Mouse (Mus musculus) large intestine, adult 2 months (tissue): ENCODE results near the gene Nckap1l. TPM values are rescaled to one million over a fixed set of nuclear protein-coding genes. Genes with fewer than 3 reads are reported as not detected.

Experiments
- DNase-seq: peaks from one replicate; pipeline ENCODE4 v3.0.0-alpha.2; 2012; ENCODE audit warnings: low read depth, low spot score
- whole genome bisulfite sequencing: fragments of 180-500 bp; shearing (Covaris S2); methylation state at CpG from one replicate; pipeline ENCODE4 v1.1.7; 2018; 5-methylcytosine and 5-hydroxymethylcytosine counted together
- polyA plus RNA-seq: library from polyadenylated mRNA; depleted of rRNA; stranded (reverse); fragments of >200 nt; gene quantifications from 2 replicates; pipeline ENCODE4 v1.2.3, GENCODE M21; 2012

The Nckap1l gene
- polyA plus RNA-seq, 1 experiment: 10.1 TPM

DNA sequence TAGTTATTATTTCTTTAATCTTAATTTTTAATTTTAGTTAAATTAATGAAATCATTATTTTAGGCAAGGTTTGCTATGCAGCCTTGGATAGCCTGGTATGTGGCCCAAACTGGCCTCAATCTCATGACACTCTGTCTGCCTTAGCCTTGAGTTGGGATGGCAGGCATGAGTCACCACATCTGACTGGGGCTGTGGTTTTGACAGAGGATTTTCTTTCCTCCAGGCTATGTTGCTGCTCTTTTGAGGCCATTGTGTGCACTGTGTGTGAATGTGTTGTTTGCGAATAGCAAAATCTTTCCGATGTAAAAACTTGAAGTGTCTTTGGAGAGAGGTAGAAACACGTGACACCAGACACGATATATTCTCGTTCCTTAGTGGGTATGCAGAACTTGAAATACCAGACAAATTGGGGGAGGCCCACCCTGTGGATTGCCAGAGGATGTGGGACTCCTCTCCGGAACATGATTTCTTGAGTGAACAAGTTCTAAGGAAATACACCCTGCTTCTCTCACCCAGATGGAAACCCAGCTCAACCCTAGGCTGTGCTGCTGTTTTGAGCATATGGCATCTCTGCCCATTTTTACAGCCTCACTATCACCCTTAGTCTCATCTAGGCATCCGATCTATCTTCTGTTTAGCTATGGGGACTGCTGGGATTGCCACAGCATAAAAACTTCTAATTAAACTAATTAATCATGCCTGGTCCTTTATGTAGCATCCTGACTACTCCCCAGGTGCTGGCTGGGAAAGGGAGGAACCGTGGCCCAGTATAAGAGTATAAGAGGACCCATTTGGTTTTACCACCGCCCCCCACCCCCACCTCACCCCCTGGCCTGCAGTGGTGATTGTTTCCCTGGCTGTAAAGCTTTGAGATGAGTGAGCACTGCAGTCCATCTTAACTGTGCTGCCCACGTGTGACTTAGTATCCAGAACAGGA lies 42.9 kb downstream of the Nckap1l start:
- DNase-seq: no peak
- WGBS: 85% methylated on average over 10 of the region's 10 CpGs

DNA sequence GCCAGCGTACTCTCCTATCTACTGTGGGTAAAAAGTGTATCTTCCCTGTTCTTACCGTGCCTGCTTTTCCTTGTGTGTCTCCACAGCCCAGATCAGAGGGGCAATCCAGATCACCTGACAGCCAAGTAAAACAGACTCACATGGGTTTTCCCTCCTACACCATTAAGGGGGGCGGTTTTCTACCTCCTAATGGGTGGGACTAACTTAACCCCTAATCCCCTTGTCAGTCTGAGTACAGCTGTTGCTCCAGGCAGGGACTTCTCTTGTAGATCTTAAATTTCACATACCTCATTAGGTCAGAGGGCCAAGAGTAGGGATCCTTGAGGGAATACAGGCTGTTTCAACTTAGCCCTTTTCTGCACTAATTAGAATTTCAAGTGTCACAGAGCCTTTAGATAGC lies 44.6 kb downstream of the Nckap1l start:
- DNase-seq: no peak

DNA sequence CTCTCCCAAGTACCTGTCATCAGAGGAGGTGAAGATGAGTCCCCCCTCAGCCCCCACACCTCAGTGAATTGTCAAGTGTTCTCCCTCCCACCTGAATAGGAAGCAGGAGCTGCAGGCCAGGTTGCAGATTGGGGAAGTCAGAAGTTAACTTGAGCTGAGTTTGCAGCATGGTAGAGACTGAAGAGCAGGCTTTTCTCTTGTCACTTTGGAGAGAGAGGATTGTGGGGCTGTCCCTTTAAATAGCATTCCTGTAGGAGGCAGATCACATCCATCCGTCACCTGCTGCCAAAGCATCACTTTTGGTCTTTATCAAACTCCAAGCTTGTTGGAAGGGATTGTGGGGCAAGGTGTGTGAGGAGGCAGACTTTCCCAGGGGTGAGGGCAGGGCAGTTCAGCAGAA lies 47.1 kb downstream of the Nckap1l start:
- no peak for DNase-seq
- WGBS: 79% methylated on average over 1 of the region's 1 CpGs

More for the DNA sequence above, 44.6 kb downstream of the Nckap1l start:
- 62% methylated on average over 3 of the region's 3 CpGs for WGBS

DNA sequence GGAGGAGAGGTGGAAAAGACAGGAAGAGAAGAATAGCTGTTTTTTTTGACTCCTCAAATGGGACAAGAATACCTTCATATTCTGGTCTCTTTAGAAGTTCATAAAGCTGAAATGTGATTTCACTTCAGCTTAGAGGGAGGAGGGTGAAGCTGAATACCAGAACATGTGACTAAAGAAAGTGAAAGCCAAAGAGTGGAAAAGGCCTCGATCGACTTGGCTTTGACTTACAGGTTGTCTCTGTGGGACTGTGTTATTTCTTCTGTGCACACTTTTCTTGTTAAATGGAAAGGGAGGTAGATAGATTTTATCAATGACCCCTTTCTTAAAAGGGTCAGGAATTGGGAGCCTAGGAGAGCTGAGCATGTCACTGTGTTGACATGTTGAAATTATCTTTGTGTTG lies 47.6 kb downstream of the Nckap1l start:
- WGBS: 23% methylated on average over 2 of the region's 2 CpGs
- DNase-seq: no peak

DNA sequence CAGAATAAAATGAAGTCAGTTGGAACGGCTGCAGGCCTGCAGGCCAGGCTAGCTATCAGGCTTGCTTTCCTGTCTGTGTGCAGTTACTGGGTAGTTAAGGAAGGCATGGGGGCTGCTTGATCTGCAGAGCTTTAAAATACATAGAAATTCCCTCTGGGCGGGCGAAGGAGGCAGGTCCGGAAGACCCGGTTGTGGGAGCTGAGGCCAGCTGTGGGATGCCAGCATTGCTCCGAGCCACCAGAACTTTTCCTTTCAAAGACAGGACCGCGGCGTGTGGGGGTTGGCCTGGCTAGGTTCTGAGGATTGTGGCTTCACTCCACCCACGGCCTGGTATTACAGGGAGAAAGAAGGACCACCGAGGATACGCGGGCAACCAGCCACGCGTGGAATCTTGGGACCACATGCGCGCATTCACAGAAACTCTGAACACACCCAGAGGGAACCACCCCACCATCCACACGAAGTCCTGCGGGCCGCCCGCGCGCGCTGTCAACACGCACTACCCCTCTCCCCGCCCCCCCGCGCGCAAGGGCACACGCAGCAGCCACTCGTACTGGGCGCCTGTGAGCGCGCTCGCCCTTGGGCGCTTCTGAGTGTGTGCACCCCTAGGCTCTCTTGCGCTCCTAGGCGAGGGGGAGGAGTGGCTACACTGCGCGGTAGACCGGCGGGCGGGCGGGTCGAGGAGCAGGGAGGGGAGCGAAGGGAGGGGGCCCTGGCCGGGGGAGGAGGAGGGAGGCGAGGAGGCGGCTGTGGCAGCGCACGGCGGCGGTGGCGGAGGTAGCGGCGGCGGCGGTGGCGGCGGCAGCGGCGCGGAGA lies 49.0 kb downstream of the Nckap1l start, which contains the start of gene Pde1b:
Pde1b (plus strand) TSS at position 600 of the 816 bp plus-strand sequence.
- no peak for DNase-seq
- 6% methylated on average over 60 of the region's 63 CpGs for WGBS

DNA sequence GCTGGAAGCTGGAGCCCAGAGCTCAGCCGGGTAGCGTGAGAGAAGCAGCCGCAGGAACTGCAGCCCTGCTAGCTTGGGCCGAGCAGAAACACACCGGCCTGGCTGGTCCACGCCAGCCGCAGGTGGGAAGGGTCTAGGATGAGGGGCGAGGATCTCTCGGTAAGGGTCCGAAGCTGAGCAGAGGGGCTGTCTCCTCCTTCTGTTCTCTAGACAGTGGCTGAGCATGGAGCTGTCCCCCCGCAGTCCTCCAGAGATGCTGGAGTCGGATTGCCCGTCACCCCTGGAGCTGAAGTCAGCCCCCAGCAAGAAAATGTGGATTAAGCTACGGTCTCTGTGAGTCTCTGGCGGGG lies 49.6 kb downstream of the Nckap1l start:
- DNase-seq: no peak
- WGBS: 3% methylated on average over 15 of the region's 15 CpGs

DNA sequence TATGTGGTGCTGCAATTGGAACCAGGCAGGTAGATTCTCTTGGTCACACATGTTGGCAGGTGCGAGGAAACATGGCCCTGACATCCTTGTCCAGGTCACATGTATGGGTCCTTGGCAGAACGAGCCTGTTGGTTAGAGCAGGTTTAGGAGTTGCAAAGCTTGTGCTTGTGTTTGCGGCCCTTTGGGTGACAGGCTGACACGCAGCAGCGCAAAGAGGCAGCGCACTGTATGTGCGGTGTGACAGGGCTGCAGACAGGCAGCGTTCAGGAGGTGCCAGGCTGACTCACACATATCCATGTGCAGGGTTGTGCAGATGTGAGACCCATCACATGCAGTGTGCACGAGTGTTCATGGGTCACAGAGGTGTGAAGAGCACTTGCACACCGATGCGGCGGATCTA lies 50.1 kb downstream of the Nckap1l start:
- no peak for DNase-seq
- WGBS: 64% methylated on average over 12 of the region's 12 CpGs

DNA sequence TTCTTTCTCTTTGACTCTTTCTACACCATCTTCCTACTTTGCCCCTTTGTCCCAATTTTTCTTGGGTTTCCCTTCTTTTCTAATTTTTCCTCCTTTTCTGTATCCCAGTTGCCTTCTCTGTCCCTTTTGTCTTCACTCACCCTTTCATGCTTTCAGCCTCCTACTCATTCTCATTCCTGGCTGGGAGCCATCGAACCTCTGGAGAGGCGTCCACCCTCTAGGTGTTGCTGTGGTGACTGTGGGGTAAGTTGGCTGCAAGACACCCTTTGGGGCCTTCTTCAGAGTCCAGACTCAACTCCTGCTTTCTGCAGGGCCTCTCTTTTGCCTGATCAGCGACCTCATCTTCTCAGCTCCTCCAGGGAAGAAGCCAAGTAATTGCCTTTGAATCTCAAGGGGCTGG lies 55.7 kb downstream of the Nckap1l start:
- no peak for DNase-seq
- WGBS: 69% methylated on average over 3 of the region's 3 CpGs

DNA sequence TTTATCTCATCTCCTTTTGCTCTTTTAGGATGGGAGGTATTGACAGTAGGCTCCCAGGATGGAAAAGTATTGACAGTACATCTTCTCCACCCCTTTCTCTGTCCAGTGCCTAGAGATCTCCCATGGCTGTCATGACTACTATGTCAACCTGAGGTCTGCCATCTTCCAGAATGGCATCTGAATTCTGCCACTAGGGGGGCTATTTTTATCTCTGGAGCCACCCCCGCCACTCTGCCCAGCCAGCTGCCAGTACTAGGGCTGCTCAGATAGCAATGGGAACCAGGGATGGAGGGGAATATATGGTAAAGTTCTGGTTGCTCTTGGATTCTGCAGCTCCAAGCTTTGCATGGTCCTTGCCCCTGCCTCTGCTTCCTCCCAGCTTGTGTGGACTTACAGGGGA lies 58.1 kb downstream of the Nckap1l start:
- no peak for DNase-seq
- WGBS: 94% methylated on average over 1 of the region's 1 CpGs

DNA sequence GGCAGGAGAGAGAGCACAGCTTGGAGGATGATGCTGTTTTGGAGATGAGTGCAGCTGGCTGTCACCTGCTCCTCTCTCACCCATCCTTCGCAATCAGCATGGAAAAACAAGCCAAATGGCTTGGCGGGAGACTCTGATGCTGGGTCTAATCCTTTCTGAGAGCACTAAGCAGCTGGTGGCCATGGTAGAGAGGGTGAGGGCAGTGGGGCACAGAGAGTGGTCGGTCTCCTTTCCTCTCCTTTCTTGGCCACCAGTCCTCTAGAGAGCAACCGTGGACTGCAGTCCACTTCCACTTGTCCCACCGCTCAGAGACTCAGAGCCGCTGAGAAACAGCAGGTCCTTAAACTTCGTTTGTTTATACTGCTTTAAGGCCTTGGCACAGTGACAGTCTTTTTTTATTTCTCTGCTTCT lies 60.0 kb downstream of the Nckap1l start:
- DNase-seq: no peak
- 10% methylated on average over 7 of the region's 7 CpGs for WGBS

DNA sequence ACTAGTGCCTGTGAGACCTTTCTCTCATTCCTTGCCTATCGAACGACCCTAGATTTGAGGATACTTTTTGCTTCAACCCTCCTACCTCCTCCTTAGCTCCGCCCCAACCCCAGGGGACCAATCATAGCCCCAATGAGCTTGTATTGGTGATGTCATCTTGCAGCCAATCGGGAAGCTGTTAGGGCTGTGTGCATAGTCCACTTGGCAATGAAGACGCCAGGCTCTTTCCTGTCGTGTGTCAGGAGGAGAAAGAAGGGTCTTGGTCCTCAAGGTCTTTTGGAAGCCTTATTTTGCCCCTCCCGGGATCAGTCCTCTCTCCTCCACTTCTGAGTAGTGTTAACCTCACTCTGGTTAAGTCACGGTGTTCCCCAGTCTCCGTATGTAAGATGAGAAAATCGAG lies 60.5 kb downstream of the Nckap1l start:
- 2% methylated on average over 10 of the region's 10 CpGs for WGBS
- DNase-seq: peak; percentile 85

DNA sequence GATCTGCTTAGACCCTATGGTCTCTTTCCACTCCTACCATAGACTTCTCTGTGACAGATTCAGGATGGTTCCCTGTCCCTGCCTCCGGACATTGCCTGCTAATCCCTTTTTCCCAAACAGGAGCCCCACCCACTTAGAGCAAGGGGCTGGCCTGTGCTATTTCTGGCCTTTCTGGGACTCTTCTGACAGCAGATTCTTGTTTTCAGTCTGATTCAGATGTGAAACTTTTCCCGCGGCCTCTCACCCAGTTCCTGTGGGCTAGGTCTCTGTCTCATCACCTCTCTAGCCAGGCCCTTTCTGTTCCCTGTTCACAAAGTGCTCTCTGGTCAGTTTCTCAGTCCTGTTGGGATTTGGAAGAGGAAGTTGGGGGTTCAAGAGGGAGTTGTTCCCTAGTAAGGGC lies 61.3 kb downstream of the Nckap1l start:
- DNase-seq: no peak
- 31% methylated on average over 3 of the region's 3 CpGs for WGBS

DNA sequence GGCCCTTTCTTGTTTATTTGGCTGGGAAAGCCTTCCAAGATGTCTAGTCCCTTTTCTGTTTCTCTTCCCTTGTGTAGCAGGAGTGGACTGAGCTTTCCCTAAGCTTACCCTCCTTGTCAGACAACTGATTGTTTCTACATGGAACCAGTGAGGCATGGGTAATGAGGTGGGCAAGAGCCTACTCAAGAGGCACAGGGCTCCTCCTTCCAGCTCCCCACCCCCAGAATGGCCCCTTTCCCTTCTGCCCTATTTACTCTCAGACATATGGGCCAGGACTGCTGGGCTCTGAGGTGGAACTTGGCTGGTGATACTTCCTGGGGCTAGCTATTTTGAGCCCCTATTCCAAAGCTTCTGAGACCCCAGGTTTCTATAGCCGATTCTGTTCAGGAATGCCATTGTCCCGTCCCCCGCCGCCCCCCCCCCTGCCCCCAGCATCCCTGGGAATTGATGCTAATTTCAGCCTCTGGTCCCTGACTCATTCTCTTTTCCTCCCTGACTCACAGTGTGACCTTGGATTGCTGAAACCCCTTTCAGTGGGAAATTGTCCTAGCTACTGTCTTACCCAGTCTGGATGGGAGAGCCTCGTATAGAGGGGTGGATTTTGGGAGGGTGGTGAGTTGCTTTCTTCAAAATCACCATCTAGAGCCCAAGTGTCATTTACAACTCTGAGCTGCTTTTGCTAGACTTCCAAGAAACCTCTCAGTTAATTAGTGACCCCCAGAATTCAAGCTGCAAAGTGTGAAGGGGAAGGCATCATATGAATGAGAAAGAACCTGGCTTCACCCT lies 65.2 kb downstream of the Nckap1l start:
- no peak for DNase-seq
- 62% methylated on average over 5 of the region's 5 CpGs for WGBS

DNA sequence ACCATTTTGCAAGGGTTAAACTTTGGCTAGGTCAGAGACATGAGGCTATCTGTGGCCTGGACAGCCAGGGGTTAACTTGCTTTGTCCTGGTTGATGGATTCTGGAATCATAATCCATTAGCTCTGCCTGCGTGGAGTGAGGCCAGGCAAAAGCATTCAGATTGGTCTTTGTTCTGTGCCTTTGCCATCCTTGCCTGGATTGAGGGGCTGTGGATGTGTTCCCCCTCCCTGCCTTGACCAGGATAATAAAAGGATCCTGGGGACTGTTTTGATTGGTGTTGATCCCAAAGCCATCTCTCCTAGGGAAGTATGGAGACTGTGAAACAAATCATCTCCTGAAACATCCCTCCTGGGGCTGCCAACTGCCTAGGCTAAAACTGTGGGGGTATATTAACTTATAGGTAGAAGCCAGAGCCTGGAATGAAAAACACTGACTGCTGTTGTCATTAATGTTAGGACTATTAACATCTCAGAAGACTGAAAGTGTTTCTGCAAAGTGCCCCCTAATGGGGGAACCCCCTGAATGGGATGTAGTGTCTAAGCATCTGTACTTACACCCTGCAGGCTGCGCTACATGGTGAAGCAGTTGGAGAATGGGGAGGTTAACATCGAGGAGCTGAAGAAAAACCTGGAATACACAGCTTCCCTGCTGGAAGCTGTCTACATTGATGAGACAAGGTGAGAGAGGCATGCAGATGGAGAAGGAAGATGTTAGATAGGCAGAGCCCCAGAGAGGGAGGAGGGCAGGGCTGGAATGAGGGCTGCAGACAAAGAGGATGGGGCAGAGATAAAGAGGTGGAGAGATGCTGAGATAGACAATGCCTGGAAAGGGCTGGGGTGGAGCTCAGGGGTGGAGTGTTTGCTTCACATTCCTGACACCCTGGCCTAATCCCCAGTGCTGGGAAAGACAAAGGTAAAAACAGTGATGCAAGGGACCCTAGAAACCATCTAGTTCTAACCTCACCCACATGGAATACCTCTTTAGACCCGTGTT lies 66.1 kb downstream of the Nckap1l start:
- 55% methylated on average over 4 of the region's 4 CpGs for WGBS
- DNase-seq: no peak

DNA sequence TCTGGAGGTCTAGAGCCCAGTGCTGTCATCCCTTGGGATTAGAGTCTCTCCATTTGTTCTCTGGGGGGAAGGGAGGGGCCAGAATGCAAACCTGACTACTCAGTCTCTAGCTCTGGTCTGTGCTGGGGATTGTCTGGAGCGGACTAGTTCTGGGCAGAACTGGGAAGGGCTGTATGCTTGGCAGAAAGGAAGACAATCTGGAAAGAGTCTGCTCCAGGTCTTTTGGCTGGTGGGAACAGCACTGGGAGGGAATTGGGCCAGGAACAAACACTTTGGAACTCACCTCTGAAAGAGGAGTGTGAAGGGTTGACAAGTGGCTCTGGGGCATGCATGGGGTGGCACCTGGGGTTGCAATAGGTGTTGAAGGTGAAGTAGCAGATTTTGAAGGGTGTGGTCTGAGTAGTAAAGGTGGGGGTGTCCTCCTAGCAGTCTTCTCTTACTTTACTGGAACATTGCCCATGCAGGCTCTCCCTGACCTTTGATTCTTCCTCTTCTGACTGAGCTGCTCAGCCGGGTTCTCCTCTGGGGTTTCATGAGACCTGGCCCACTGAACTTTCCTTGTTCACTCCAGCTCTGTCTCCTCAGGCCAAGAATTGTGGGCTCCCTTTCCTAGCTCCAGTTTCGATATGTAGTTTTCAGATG lies 69.0 kb downstream of the Nckap1l start:
- DNase-seq: peak; percentile 52
- WGBS: 24% methylated on average over 3 of the region's 3 CpGs

DNA sequence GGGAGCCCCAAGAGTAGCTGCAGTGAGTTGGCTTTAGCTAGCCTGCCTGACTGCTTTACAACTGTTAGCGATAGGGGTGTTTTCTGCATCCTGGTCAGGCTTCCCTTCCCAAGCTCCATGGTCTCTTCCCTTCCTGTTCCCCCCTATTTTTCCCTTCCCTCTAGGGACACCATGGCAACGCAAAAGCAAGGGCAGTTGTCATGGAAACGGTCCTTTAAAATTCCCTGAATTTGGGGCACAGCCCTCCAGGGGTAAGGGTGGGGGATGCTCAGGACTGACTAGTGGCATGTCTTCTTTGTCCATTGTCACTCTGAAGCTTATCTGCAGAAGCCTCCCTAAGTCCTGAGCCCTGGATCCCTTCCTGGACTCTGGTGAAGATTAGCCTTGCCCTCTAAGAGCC lies 69.6 kb downstream of the Nckap1l start:
- DNase-seq: no peak
- WGBS: 53% methylated on average over 3 of the region's 3 CpGs

DNA sequence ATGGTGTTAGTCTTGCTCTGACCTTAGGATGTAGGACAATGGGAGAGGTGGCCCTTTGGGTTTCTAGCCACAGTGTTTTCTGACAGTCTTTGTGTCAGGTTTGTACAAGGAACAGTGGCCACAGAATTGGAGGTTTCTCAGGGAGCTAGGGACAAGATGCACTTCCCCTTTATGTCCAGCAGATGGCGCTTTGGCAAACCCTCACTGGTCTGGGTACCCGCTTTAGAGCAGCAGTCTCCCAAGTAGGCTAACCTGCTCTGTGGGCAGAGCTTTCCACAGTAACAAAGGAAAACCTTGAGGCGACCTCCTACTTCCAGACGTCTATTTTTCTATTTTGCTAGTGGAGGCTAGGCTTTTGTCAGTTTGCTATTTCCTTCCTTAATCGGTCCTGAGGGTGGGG lies 76.8 kb downstream of the Nckap1l start:
- peak; percentile 58 for DNase-seq
- 13% methylated on average over 5 of the region's 5 CpGs for WGBS

DNA sequence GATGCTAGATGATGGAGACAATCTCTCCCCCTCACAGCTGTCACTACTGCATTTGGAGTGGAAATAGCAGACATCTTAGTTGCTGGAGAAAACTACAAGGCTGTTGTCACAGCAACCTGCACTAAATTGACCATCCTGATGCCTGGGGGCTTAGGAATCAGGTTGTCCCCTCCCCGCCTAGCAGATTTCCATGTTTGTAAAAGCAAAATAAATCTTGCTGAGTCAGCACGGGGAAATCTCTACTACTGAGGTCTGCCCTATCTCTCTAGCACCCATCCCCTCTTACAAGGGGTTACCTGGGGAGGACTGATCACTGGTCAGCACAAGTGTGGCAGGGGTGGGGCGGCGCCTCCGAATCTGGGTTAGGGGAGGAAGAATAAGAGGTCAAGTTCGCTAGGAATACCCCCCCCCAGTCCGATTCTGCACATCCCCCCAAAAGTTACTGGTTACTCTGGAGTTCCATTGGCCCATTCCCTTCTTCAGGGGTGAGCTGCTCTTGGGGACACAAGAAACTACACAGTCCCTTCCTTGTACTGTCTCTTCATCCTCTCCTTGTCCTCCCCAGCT lies 80.5 kb downstream of the Nckap1l start:
- WGBS: 83% methylated on average over 7 of the region's 7 CpGs
- DNase-seq: no peak
